In genomic region chr13:113295817-113296485, GRCm38 (mm10) we compare ENCODE assay signal across 15 mouse cellular contexts. TPM values are rescaled to one million over a fixed set of nuclear protein-coding genes. Genes with fewer than 3 reads are reported as not detected.
DNase-seq lines count a peak whose midpoint lies in the region; ATAC-seq and TF ChIP-seq lines count a peak whose summit lies in the region.
"Had no signal": no experiment of that assay in that cellular context is flagged by ENCODE, and none has a peak within 500 bp of the region (broad histone marks: within the 10 kb centered on the region; RNA-seq: fewer than 3 reads in every experiment).

No protein-coding gene starts in this region.

- DNase-seq in hindbrain, embryonic 10.5 days (ENCODE audit: low spot score) = peak; percentile 1
- no peak for DNase-seq in hindbrain, embryonic 11.5 days (ENCODE audit: low spot score)
- peak; percentile 12 for DNase-seq in 3T3-L1 (ENCODE audit: low read depth, low spot score)
- DNase-seq in adipocyte (ENCODE audit: low spot score) = peak; percentile 10
- DNase-seq in kidney, postnatal 14 days = peak; percentile 29
- no peak for DNase-seq in cerebellum, adult 2 months
- no peak for DNase-seq in B cell, adult 2 months
- DNase-seq: cerebellum, postnatal 25 days; forebrain, postnatal 0 days; lung, adult 2 months; right cerebral cortex, postnatal 25 days; thymus, adult 2 months had no signal

- no peaks in the 10 kb centered on the region for H3K9me3 ChIP-seq in hindbrain, embryonic 10.5 days
- no peaks in the 10 kb centered on the region for H3K9me3 ChIP-seq in hindbrain, embryonic 11.5 days (ENCODE audit: control insufficient read depth, low read length)

- TF ChIP-seq POLR2A in cerebellum, adult 2 months (IDR thresholded peaks at IDR 0.05; ENCODE audit: borderline replicate concordance, insufficient read depth, low read length) = no peak

- H3K27me3 ChIP-seq in hindbrain, embryonic 10.5 days (ENCODE audit: insufficient read depth, poor library complexity, severe bottlenecking) = peaks cover 40% of the 10 kb centered on the region
- H3K27me3 ChIP-seq in hindbrain, embryonic 11.5 days (ENCODE audit: control insufficient read depth, insufficient read depth, low read length) = peaks cover 6% of the 10 kb centered on the region; the same call in 1 of the 2 replicates
- no peaks in the 10 kb centered on the region; the same call in 1 of the 2 replicates for H3K27me3 ChIP-seq in cerebellum, adult 2 months (ENCODE audit: control insufficient read depth, insufficient read depth, low read length)
- H3K27me3 ChIP-seq: CH12.LX had no signal

- 90% methylated on average over 10 of the region's 10 CpGs for WGBS in hindbrain, embryonic 10.5 days
- WGBS in hindbrain, embryonic 11.5 days = 92% methylated on average over 10 of the region's 10 CpGs
- 71% methylated on average over 10 of the region's 10 CpGs for WGBS in cerebellum, adult 2 months

- H3K4me1 ChIP-seq in hindbrain, embryonic 10.5 days (replicated peaks) = peaks cover 8% of the 10 kb centered on the region
- no peaks in the 10 kb centered on the region for H3K4me1 ChIP-seq in hindbrain, embryonic 11.5 days (replicated peaks; ENCODE audit: control insufficient read depth, insufficient read depth, low read length)
- H3K4me1 ChIP-seq in cerebellum, adult 2 months (ENCODE audit: control insufficient read depth, insufficient read depth, low read length) = no peaks in the 10 kb centered on the region

- H3K9ac ChIP-seq in hindbrain, embryonic 11.5 days (ENCODE audit: low read depth, low read length) = no peak overlapping the region
- H3K9ac ChIP-seq: forebrain, postnatal 0 days had no signal

- H3K36me3 ChIP-seq in hindbrain, embryonic 10.5 days = no peaks in the 10 kb centered on the region
- H3K36me3 ChIP-seq in hindbrain, embryonic 11.5 days (ENCODE audit: control insufficient read depth, insufficient read depth, low read length) = no peaks in the 10 kb centered on the region

- H3K4me3 ChIP-seq in hindbrain, embryonic 10.5 days = no peak overlapping the region
- no peak overlapping the region for H3K4me3 ChIP-seq in hindbrain, embryonic 11.5 days (ENCODE audit: low read depth, low read length)
- no peak overlapping the region for H3K4me3 ChIP-seq in cerebellum, adult 2 months (replicated peaks; ENCODE audit: insufficient read depth, low read depth, low read length)
- H3K4me3 ChIP-seq: left cerebral cortex, adult 2 months had no signal

- H3K27ac ChIP-seq in hindbrain, embryonic 10.5 days = no peak overlapping the region
- no peak overlapping the region for H3K27ac ChIP-seq in hindbrain, embryonic 11.5 days (ENCODE audit: low read depth, low read length)
- H3K27ac ChIP-seq in cerebellum, adult 2 months (ENCODE audit: insufficient read depth, low read length) = no peak overlapping the region
- H3K27ac ChIP-seq: hindbrain, postnatal 0 days; left cerebral cortex, adult 2 months had no signal

- no peak for TF ChIP-seq CTCF in cerebellum, adult 2 months (IDR thresholded peaks at IDR 0.05; ENCODE audit: borderline replicate concordance, insufficient read depth, low read depth, low read length)

- no peak for ATAC-seq in hindbrain, embryonic 11.5 days (ENCODE audit: low FRiP score)
- ATAC-seq: forebrain, postnatal 0 days; hindbrain, postnatal 0 days had no signal

- no peak overlapping the region for H3K4me2 ChIP-seq in hindbrain, embryonic 11.5 days (replicated peaks; ENCODE audit: low read depth, low read length)

RNA-seq across cellular contexts. Expression of gene BC067074, which starts 3.0 kb away (rescaled TPM):
- polyA plus RNA-seq in hindbrain, embryonic 10.5 days (2016; fragmentation: Nextera tagmentation; extraction: Ambion mirVana) = 1.8 TPM in 2 replicates
- polyA plus RNA-seq in hindbrain, embryonic 11.5 days (2014; fragmentation: Nextera tagmentation; extraction: Ambion mirVana) = 1.9 and 2.2 TPM in 2 replicates
- 0.87 and 1.1 TPM in 2 replicates for polyA plus RNA-seq in cerebellum, adult 2 months (2012; rRNA removed)

Comparison
In these comparisons a context has a peak if more than half of its experiments do, and no peak if none do; other contexts are left out.
1. DNase-seq: peak in hindbrain, embryonic 10.5 days (single experiment), 3T3-L1 (single experiment), adipocyte (single experiment) and kidney, postnatal 14 days (single experiment); none in hindbrain, embryonic 11.5 days (single experiment), cerebellum, adult 2 months (0 of 2) and B cell, adult 2 months (0 of 2).